Mouse (Mus musculus) kidney, adult 11 months (tissue): Measurements from ENCODE around the gene Traf5.

Experiments
- DNase-seq: peaks from one replicate; pipeline ENCODE4 v3.0.0; 2022

Traf5 gene

GRCm38 (mm10) chr1:192090689-192091567 lies 1.4 kb downstream of the Traf5 start:
- DNase-seq, result no peak

- DNase-seq, result no peak
Measured at GRCm38 (mm10) chr1:192090281-192090680, 2.1 kb downstream of the Traf5 start.

GRCm38 (mm10) chr1:192089208-192090166 lies 2.9 kb downstream of the Traf5 start:
- DNase-seq, result no peak

- no peak for DNase-seq
Measured at GRCm38 (mm10) chr1:192088011-192088410, 4.3 kb downstream of the Traf5 start.

- no peak for DNase-seq
Measured at GRCm38 (mm10) chr1:192087098-192087497, 5.3 kb downstream of the Traf5 start.

- DNase-seq, result no peak
Measured at GRCm38 (mm10) chr1:192086279-192087037, 5.9 kb downstream of the Traf5 start.

- DNase-seq, result no peak
Measured at GRCm38 (mm10) chr1:192085218-192085617, 7.1 kb downstream of the Traf5 start.

- no peak for DNase-seq
Measured at GRCm38 (mm10) chr1:192082646-192083045, 9.7 kb downstream of the Traf5 start.

GRCm38 (mm10) chr1:192081129-192081528 lies 11.2 kb downstream of the Traf5 start:
- DNase-seq, result no peak

GRCm38 (mm10) chr1:192079121-192079520 lies 13.2 kb downstream of the Traf5 start:
- DNase-seq, result no peak

GRCm38 (mm10) chr1:192078406-192078805 lies 14.0 kb downstream of the Traf5 start:
- DNase-seq, result no peak

- peak; percentile 82 for DNase-seq
Measured at GRCm38 (mm10) chr1:192076796-192077535, 15.4 kb downstream of the Traf5 start.

GRCm38 (mm10) chr1:192076101-192076500 lies 16.3 kb downstream of the Traf5 start:
- no peak for DNase-seq

- no peak for DNase-seq
Measured at GRCm38 (mm10) chr1:192074824-192075223, 17.5 kb downstream of the Traf5 start.

GRCm38 (mm10) chr1:192072426-192072825 lies 19.9 kb downstream of the Traf5 start:
- no peak for DNase-seq

- no peak for DNase-seq
Measured at GRCm38 (mm10) chr1:192070618-192071051, 21.7 kb downstream of the Traf5 start.

- peak; percentile 77 for DNase-seq
Measured at GRCm38 (mm10) chr1:192069971-192070591, 22.3 kb downstream of the Traf5 start.

GRCm38 (mm10) chr1:192068188-192068587 lies 24.2 kb downstream of the Traf5 start:
- no peak for DNase-seq

- DNase-seq, result no peak
Measured at GRCm38 (mm10) chr1:192066956-192067355, 25.4 kb downstream of the Traf5 start.

- DNase-seq, result no peak
Measured at GRCm38 (mm10) chr1:192063209-192063946, 29.0 kb downstream of the Traf5 start.

- no peak for DNase-seq
Measured at GRCm38 (mm10) chr1:192062682-192063081, 29.7 kb downstream of the Traf5 start.
